Mouse (Mus musculus) bone marrow, adult 2 months (tissue): Measurements from ENCODE around the gene Clec2e.

Experiments
- CTCF ChIP-seq: fragments of 200-500 bp; IDR thresholded peaks from 2 replicates; pipeline ENCODE4 v1.5.1; 2011; ENCODE audit warnings: low read length, control low read depth; ENCODE audit not compliant: control insufficient read depth, insufficient read depth
- POLR2A ChIP-seq: fragments of 200-500 bp; IDR thresholded peaks from 2 replicates; pipeline ENCODE4 v1.6.1; 2011; ENCODE audit warnings: low read depth, mild to moderate bottlenecking, control low read depth, low read length, borderline replicate concordance; ENCODE audit not compliant: control insufficient read depth

DNA sequence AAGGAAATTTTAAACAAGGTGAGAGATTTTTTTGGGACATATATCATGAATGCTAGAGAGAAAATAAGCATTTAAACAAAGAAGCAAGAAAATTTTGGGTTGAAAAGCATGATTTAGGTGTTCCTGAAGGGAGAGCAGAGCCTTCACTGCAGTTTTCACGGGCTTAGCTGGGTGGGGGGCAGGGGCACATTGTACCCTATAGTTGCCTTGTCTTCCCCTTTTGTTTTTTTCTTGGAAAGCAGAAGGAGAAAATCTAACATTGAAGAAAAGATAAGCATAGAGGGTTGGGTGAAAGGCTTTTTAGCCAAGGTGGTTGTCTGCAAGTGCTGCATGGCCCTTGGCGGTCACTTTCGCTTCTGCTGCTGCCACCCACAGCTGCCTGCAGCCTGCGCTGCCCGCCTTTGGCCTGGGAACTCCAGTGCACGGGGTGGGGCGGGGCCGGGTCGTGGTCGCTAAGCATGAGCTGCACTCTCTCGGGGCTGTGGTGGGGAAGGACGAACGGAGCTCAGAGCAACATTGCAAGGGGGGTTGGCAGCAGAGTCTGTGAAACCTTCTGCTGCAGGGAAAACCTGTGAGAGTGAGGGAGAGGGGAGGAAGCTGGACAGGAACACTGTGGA lies 51.7 kb downstream of the Clec2e start:
- TF ChIP-seq POLR2A, result peak; percentile 72; the same call in 1 of the 2 replicates
- no peak for TF ChIP-seq CTCF
